Mouse (Mus musculus): Measurements from ENCODE around the gene Emp1. TPM values are rescaled to one million over a fixed set of nuclear protein-coding genes. Genes with fewer than 3 reads are reported as not detected.

The Emp1 gene
- polyA plus RNA-seq, 1 experiment from 2014 or later: 136 TPM

- Histone ChIP-seq H3K4me3 (ENCODE audit: low read depth, low read length) (no peak overlapping the region), H3K9ac (replicated peaks; ENCODE audit: low read depth) (no peak overlapping the region), H3K9me3 (ENCODE audit: low read length) (no peaks in the 10 kb centered on the region), H3K36me3 (ENCODE audit: insufficient read depth, low read length) (no peaks in the 10 kb centered on the region), H3K27ac (ENCODE audit: low read length) (no peak overlapping the region), H3K27me3 (replicated peaks; ENCODE audit: insufficient read depth, low read length) (no peaks in the 10 kb centered on the region), H3K4me1 (ENCODE audit: insufficient read depth, low read depth, low read length) (peaks cover 11% of the 10 kb centered on the region), H3K4me2 (replicated peaks; ENCODE audit: low read depth, low read length) (no peak overlapping the region)
- WGBS: 55% methylated on average over 4 of the region's 4 CpGs
- no peak for TF ChIP-seq CTCF (IDR thresholded peaks at IDR 0.05)
- TF ChIP-seq EP300 (IDR thresholded peaks at IDR 0.05): no peak
- ATAC-seq (no peak), DNase-seq (ENCODE audit: low spot score) (no peak)
Measured at GRCm38 (mm10) chr6:135360331-135360730, 2.0 kb upstream of the Emp1 start.

GRCm38 (mm10) chr6:135362098-135362458, 267 bp upstream of the Emp1 start:
- Histone ChIP-seq H3K4me2 (replicated peaks; ENCODE audit: low read depth, low read length) (peak overlapping the region; percentile 49; the same call in 1 of the 2 replicates), H3K27ac (ENCODE audit: low read length) (peak overlapping the region; percentile 64), H3K9me3 (ENCODE audit: low read length) (no peaks in the 10 kb centered on the region), H3K4me1 (ENCODE audit: insufficient read depth, low read depth, low read length) (peaks cover 14% of the 10 kb centered on the region), H3K4me3 (ENCODE audit: low read depth, low read length) (no peak overlapping the region), H3K9ac (replicated peaks; ENCODE audit: low read depth) (no peak overlapping the region), H3K36me3 (ENCODE audit: insufficient read depth, low read length) (no peaks in the 10 kb centered on the region), H3K27me3 (replicated peaks; ENCODE audit: insufficient read depth, low read length) (no peaks in the 10 kb centered on the region)
- WGBS: 61% methylated on average over 3 of the region's 3 CpGs
- no peak for TF ChIP-seq EP300 (IDR thresholded peaks at IDR 0.05)
- TF ChIP-seq CTCF (IDR thresholded peaks at IDR 0.05): no peak
- ATAC-seq: no peak
- DNase-seq (ENCODE audit: low spot score): no peak

- Histone ChIP-seq H3K27me3 (replicated peaks; ENCODE audit: insufficient read depth, low read length) (no peaks in the 10 kb centered on the region), H3K9ac (replicated peaks; ENCODE audit: low read depth) (peak overlapping the region; percentile 39), H3K4me1 (ENCODE audit: insufficient read depth, low read depth, low read length) (peaks cover 22% of the 10 kb centered on the region), H3K4me2 (replicated peaks; ENCODE audit: low read depth, low read length) (peak overlapping the region; percentile 49), H3K9me3 (ENCODE audit: low read length) (no peaks in the 10 kb centered on the region), H3K36me3 (ENCODE audit: insufficient read depth, low read length) (no peaks in the 10 kb centered on the region), H3K4me3 (ENCODE audit: low read depth, low read length) (peak overlapping the region; percentile 45), H3K27ac (ENCODE audit: low read length) (peak overlapping the region; percentile 90)
- TF ChIP-seq CTCF (IDR thresholded peaks at IDR 0.05) (no peak), EP300 (IDR thresholded peaks at IDR 0.05) (peak; percentile 26; the same call in 1 of the 2 replicates)
- ATAC-seq: no peak
- DNase-seq (ENCODE audit: low spot score): no peak
- WGBS: 17% methylated on average over 10 of the region's 10 CpGs
Measured at GRCm38 (mm10) chr6:135363344-135364040, 1.1 kb downstream of the Emp1 start.

GRCm38 (mm10) chr6:135364041-135364745, 1.8 kb downstream of the Emp1 start:
- Histone ChIP-seq H3K9ac (replicated peaks; ENCODE audit: low read depth) (peak overlapping the region; percentile 39), H3K9me3 (ENCODE audit: low read length) (no peaks in the 10 kb centered on the region), H3K4me3 (ENCODE audit: low read depth, low read length) (peak overlapping the region; percentile 45), H3K36me3 (ENCODE audit: insufficient read depth, low read length) (no peaks in the 10 kb centered on the region), H3K4me1 (ENCODE audit: insufficient read depth, low read depth, low read length) (peaks cover 27% of the 10 kb centered on the region), H3K27me3 (replicated peaks; ENCODE audit: insufficient read depth, low read length) (no peaks in the 10 kb centered on the region), H3K4me2 (replicated peaks; ENCODE audit: low read depth, low read length) (peak overlapping the region; percentile 49), H3K27ac (ENCODE audit: low read length) (peak overlapping the region; percentile 90)
- 11% methylated on average over 9 of the region's 9 CpGs for WGBS
- peak; percentile 58 for ATAC-seq
- peak; percentile 90 for DNase-seq (ENCODE audit: low spot score)
- TF ChIP-seq EP300 (IDR thresholded peaks at IDR 0.05): peak; percentile 21; the same call in 1 of the 2 replicates
- TF ChIP-seq CTCF (IDR thresholded peaks at IDR 0.05): no peak

- 25% methylated on average over 6 of the region's 6 CpGs for WGBS
- no peaks in the 10 kb centered on the region for H3K36me3 ChIP-seq (ENCODE audit: insufficient read depth, low read length)
- peak overlapping the region; percentile 45 for H3K4me3 ChIP-seq (ENCODE audit: low read depth, low read length)
- TF ChIP-seq EP300 (IDR thresholded peaks at IDR 0.05): peak; percentile 81; the same call in 1 of the 2 replicates
- TF ChIP-seq CTCF (IDR thresholded peaks at IDR 0.05): no peak
- no peaks in the 10 kb centered on the region for H3K27me3 ChIP-seq (replicated peaks; ENCODE audit: insufficient read depth, low read length)
- peak; percentile 60 for ATAC-seq
- peak overlapping the region; percentile 49 for H3K4me2 ChIP-seq (replicated peaks; ENCODE audit: low read depth, low read length)
- H3K4me1 ChIP-seq (ENCODE audit: insufficient read depth, low read depth, low read length): peaks cover 30% of the 10 kb centered on the region
- H3K9me3 ChIP-seq (ENCODE audit: low read length): no peaks in the 10 kb centered on the region
- H3K9ac ChIP-seq (replicated peaks; ENCODE audit: low read depth): peak overlapping the region; percentile 30
- DNase-seq (ENCODE audit: low spot score): peak; percentile 83
- peak overlapping the region; percentile 90 for H3K27ac ChIP-seq (ENCODE audit: low read length)
Measured at GRCm38 (mm10) chr6:135364891-135365301, 2.6 kb downstream of the Emp1 start.

- no peak for TF ChIP-seq EP300 (IDR thresholded peaks at IDR 0.05)
- TF ChIP-seq CTCF (IDR thresholded peaks at IDR 0.05): no peak
- Histone ChIP-seq H3K9me3 (ENCODE audit: low read length) (no peaks in the 10 kb centered on the region), H3K27me3 (replicated peaks; ENCODE audit: insufficient read depth, low read length) (no peaks in the 10 kb centered on the region), H3K9ac (replicated peaks; ENCODE audit: low read depth) (0 out of 2 replicates have a peak overlapping the region, but pooled peaks have one; percentile 5), H3K4me1 (ENCODE audit: insufficient read depth, low read depth, low read length) (peaks cover 31% of the 10 kb centered on the region), H3K4me3 (ENCODE audit: low read depth, low read length) (peak overlapping the region; percentile 45), H3K27ac (ENCODE audit: low read length) (peak overlapping the region; percentile 90), H3K36me3 (ENCODE audit: insufficient read depth, low read length) (no peaks in the 10 kb centered on the region), H3K4me2 (replicated peaks; ENCODE audit: low read depth, low read length) (peak overlapping the region; percentile 49)
- no peak for DNase-seq (ENCODE audit: low spot score)
- 20% methylated on average over 4 of the region's 4 CpGs for WGBS
- ATAC-seq: no peak
Measured at GRCm38 (mm10) chr6:135365614-135366013, 3.3 kb downstream of the Emp1 start.
